ENCODE assay signal across 18 mouse cellular contexts in the genomic region with DNA sequence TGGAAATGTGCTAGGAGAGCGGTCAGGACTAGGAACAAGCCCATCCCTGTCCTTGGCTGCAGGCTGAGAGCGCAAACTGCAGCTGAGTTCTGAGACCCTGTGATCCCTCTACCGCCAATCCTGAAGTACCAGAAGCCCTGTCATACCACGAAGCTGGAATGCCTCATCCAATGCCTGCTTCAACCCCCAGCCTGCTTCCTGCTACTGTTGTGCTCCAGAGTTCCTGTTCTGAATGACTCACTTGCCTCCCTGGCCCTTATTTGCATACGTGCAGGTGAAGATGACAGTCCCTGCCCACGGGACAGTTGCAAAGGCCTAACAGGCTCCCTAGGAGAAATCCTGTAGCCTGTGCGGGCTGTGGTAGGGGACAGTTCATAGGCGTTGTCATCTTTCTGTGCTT.
"Had no signal": no experiment of that assay in that cellular context is flagged by ENCODE, and none has a peak within 500 bp of the region (broad histone marks: within the 10 kb centered on the region; RNA-seq: fewer than 3 reads in every experiment).

No protein-coding gene starts in this region.

- H3K36me3 ChIP-seq: liver, embryonic 15.5 days; lung, embryonic 15.5 days; midbrain, embryonic 15.5 days; neural tube, embryonic 12.5 days had no signal

- H3K9ac ChIP-seq: liver, embryonic 15.5 days; lung, embryonic 15.5 days; midbrain, embryonic 15.5 days; neural tube, embryonic 12.5 days had no signal

- H3K4me1 ChIP-seq: liver, embryonic 15.5 days; lung, embryonic 15.5 days; midbrain, embryonic 15.5 days had no signal

- H3K4me2 ChIP-seq: liver, embryonic 11.5 days; liver, embryonic 15.5 days; lung, embryonic 15.5 days; midbrain, embryonic 11.5 days; midbrain, embryonic 15.5 days; neural tube, embryonic 12.5 days had no signal

- DNase-seq: kidney, adult 8-10 months; kidney, postnatal 36 days; layer of hippocampus, adult 9-11 months; layer of hippocampus, postnatal 36 days; left cerebral cortex, postnatal 4 days; lung, postnatal 14 days; right cerebral cortex, postnatal 4 days; thymus, adult 18-20 months; thymus, postnatal 14 days had no signal

- H3K9me3 ChIP-seq: liver, embryonic 15.5 days; lung, embryonic 15.5 days; megakaryocyte, embryonic 14.5 days; midbrain, embryonic 15.5 days; neural tube, embryonic 12.5 days had no signal

- H3K27me3 ChIP-seq: midbrain, embryonic 15.5 days had no signal

- H3K4me3 ChIP-seq: liver, embryonic 15.5 days; lung, embryonic 15.5 days; megakaryocyte, embryonic 14.5 days; midbrain, embryonic 15.5 days; neural tube, embryonic 12.5 days had no signal

- ATAC-seq: midbrain, embryonic 15.5 days had no signal

- H3K27ac ChIP-seq: kidney, postnatal 0 days; liver, embryonic 15.5 days; lung, embryonic 15.5 days; macrophage; midbrain, embryonic 15.5 days; neural tube, embryonic 12.5 days had no signal
